Mouse (Mus musculus): Measurements from ENCODE around the gene Grin2b. TPM values are rescaled to one million over a fixed set of nuclear protein-coding genes. Genes with fewer than 3 reads are reported as not detected.

Grin2b gene
- total and polyA plus RNA-seq, 3 experiments = not detected

DNA sequence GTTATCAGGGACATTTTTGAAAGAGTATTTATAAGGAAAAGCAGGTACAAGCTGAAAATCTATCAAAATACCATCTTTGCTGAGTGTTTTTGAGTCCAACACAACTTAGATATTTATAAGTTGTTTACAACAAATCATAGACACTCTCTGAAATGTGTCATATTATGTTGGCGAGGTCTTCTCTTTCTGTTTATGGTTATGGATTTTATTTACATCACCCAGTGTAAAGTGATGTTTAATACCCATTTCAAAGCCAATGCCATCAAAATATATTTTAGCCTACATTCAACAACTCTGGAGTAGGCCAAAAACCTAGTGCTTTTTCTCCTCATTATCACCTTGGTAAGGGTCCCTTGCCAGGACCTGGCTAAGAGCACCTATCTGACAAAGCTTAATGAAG is 154.3 kb downstream of the Grin2b start:
- Histone ChIP-seq H3K4me3 (replicated peaks in 1 of 3; ENCODE audit: low read depth in 2 of 3, low read length in 2 of 3, poor library complexity in 1 of 3) (no peak overlapping the region), H3K27ac (ENCODE audit: insufficient read depth, low read depth) (no peak overlapping the region), H3K9ac (ENCODE audit: insufficient read depth, low read depth) (no peak overlapping the region), H3K79me2 (replicated peaks; ENCODE audit: control insufficient read depth, extremely low read depth, insufficient read depth, poor library complexity, severe bottlenecking) (no peaks in the 10 kb centered on the region), H3K27me3 (replicated peaks) (no peaks in the 10 kb centered on the region), H3K36me3 (replicated peaks in 1 of 2; ENCODE audit: control insufficient read depth in 1 of 2, insufficient read depth in 1 of 2, low read length in 1 of 2) (no peaks in the 10 kb centered on the region), H3K4me2 (ENCODE audit: insufficient read depth, low read depth, poor library complexity, severe bottlenecking) (no peak overlapping the region), H3K9me3 (replicated peaks; ENCODE audit: low read length) (peaks cover 69% of the 10 kb centered on the region), H3K4me1 (ENCODE audit: control insufficient read depth in 1 of 2, insufficient read depth in 2 of 2) (no peaks in the 10 kb centered on the region)
- DNase-seq (ENCODE audit: extremely low read depth) = no peak
- no peak for TF ChIP-seq ETS1 (conservative IDR thresholded peaks at IDR 0.05; ENCODE audit: low read depth, low read length)
- no peak for TF ChIP-seq EP300 (IDR thresholded peaks at IDR 0.05; ENCODE audit: low read length)
- no peak for TF ChIP-seq MAFK (IDR thresholded peaks at IDR 0.05; ENCODE audit: insufficient replicate concordance, low read length)
- TF ChIP-seq POLR2AphosphoS2 (IDR thresholded peaks at IDR 0.05; ENCODE audit: low read depth, low read length) = no peak
- no peak for TF ChIP-seq USF2 (conservative IDR thresholded peaks at IDR 0.05; ENCODE audit: low read depth, low read length)
- no peak for TF ChIP-seq POLR2A (IDR thresholded peaks at IDR 0.05; ENCODE audit: low read depth, low read length)
- no peak for TF ChIP-seq RAD21 (IDR thresholded peaks at IDR 0.05; ENCODE audit: low read depth, low read length)
- no peak for TF ChIP-seq RCOR1 (conservative IDR thresholded peaks at IDR 0.05; ENCODE audit: low read depth, low read length)
- TF ChIP-seq MYC (IDR thresholded peaks at IDR 0.05; ENCODE audit: low read depth, low read length) = no peak
- no peak for TF ChIP-seq TCF12 (IDR thresholded peaks at IDR 0.05; ENCODE audit: low read depth, low read length)
- TF ChIP-seq GABPA (IDR thresholded peaks at IDR 0.05; ENCODE audit: insufficient replicate concordance, low read depth, low read length) = no peak
- TF ChIP-seq HCFC1 (IDR thresholded peaks at IDR 0.05; ENCODE audit: low read depth, low read length) = no peak
- no peak for TF ChIP-seq PAX5 (IDR thresholded peaks at IDR 0.05; ENCODE audit: low read length)
- no peak for TF ChIP-seq CHD1 (IDR thresholded peaks at IDR 0.05; ENCODE audit: low read depth, low read length)
- no peak for TF ChIP-seq UBTF (IDR thresholded peaks at IDR 0.05; ENCODE audit: low read depth, low read length)
- no peak for TF ChIP-seq BHLHE40 (IDR thresholded peaks at IDR 0.05; ENCODE audit: low read depth, low read length)
- dilution Hi-C loops (cut with MboI; ENCODE audit: extremely low pct_ligation_motif_present, extremely low pct_unique_long_range_greater_than_20kb, low sequenced_read_pairs) = no loop called here
- in situ Hi-C loops (cut with MboI; ENCODE audit: low pct_ligation_motif_present, low pct_unique_long_range_greater_than_20kb, low sequenced_read_pairs) = no loop called here

DNA sequence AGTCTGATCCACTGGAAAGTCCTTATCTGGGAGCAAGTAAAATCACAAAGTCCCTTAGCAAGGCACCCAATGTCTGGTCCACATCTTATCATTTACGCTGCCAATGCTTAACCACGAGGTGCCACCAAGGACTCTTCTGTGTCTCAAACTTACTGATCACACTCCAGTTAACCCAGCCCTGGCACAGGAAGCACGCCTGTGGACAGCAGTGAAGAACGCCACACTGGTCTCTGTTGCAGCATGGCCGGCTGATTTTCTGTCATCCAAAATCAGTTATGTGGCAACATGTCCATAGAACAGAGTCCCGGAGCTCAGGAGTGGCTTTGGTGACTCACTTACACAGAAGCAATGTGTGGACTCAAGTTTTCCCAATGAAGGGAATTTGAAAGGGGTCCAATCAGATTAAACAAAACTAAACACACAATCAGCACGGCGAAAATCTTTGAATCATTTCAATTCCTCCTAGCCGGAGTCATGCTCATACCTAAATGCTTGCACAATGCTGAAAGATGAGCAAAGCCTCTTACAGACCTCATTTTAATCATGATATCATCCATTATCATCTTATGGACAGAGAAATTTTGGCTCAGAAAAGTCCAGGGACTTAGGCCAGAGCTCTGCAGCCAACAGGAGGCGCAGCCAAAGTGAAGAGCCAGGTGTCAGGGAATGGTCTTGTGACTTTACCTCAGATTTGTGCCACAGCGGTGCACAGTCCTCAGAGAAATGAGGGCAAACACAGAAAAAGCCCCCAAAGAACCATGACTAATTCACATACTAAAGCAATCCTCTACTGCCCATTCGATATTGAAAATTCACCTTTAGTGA is 159.5 kb downstream of the Grin2b start:
- no peak overlapping the region for H3K27ac ChIP-seq (ENCODE audit: insufficient read depth, low read depth)
- no peaks in the 10 kb centered on the region for H3K36me3 ChIP-seq (replicated peaks in 1 of 2; ENCODE audit: control insufficient read depth in 1 of 2, insufficient read depth in 1 of 2, low read length in 1 of 2)
- H3K4me3 ChIP-seq (replicated peaks in 1 of 3; ENCODE audit: low read depth in 2 of 3, low read length in 2 of 3, poor library complexity in 1 of 3) = no peak overlapping the region
- H3K79me2 ChIP-seq (replicated peaks; ENCODE audit: control insufficient read depth, extremely low read depth, insufficient read depth, poor library complexity, severe bottlenecking) = no peaks in the 10 kb centered on the region
- dilution Hi-C loops (cut with MboI; ENCODE audit: extremely low pct_ligation_motif_present, extremely low pct_unique_long_range_greater_than_20kb, low sequenced_read_pairs) (no loop called here), in situ Hi-C loops (cut with MboI; ENCODE audit: low pct_ligation_motif_present, low pct_unique_long_range_greater_than_20kb, low sequenced_read_pairs) (no loop called here)
- no peak overlapping the region for H3K9ac ChIP-seq (ENCODE audit: insufficient read depth, low read depth)
- H3K4me2 ChIP-seq (ENCODE audit: insufficient read depth, low read depth, poor library complexity, severe bottlenecking) = no peak overlapping the region
- DNase-seq (ENCODE audit: extremely low read depth) = no peak
- TF ChIP-seq TCF12 (IDR thresholded peaks at IDR 0.05; ENCODE audit: low read depth, low read length) = no peak
- TF ChIP-seq MXI1 (IDR thresholded peaks at IDR 0.05; ENCODE audit: low read depth, low read length) = no peak
- TF ChIP-seq GABPA (IDR thresholded peaks at IDR 0.05; ENCODE audit: insufficient replicate concordance, low read depth, low read length) = no peak
- TF ChIP-seq TBP (conservative IDR thresholded peaks at IDR 0.05; ENCODE audit: low read depth, low read length) = no peak
- no peak for TF ChIP-seq ZNF384 (IDR thresholded peaks at IDR 0.05; ENCODE audit: low read depth, low read length)
- TF ChIP-seq ZC3H11A (IDR thresholded peaks at IDR 0.05; ENCODE audit: low read depth, low read length) = no peak
- TF ChIP-seq SIN3A (IDR thresholded peaks at IDR 0.05; ENCODE audit: low read length) = no peak
- no peak for TF ChIP-seq MAX (IDR thresholded peaks at IDR 0.05; ENCODE audit: low read length)
- no peak for TF ChIP-seq RCOR1 (conservative IDR thresholded peaks at IDR 0.05; ENCODE audit: low read depth, low read length)
- TF ChIP-seq ZKSCAN1 (IDR thresholded peaks at IDR 0.05; ENCODE audit: borderline replicate concordance, low read depth, low read length) = no peak
- TF ChIP-seq CHD1 (IDR thresholded peaks at IDR 0.05; ENCODE audit: low read depth, low read length) = no peak
- no peaks in the 10 kb centered on the region for H3K27me3 ChIP-seq (replicated peaks)
- H3K4me1 ChIP-seq (ENCODE audit: control insufficient read depth in 1 of 2, insufficient read depth in 2 of 2) = no peaks in the 10 kb centered on the region
- H3K9me3 ChIP-seq (replicated peaks; ENCODE audit: low read length) = peaks cover 84% of the 10 kb centered on the region
